Mouse (Mus musculus) neural tube, embryonic 14.5 days (tissue): Measurements from ENCODE around the gene Vmn2r80. TPM values are rescaled to one million over a fixed set of nuclear protein-coding genes. Genes with fewer than 3 reads are reported as not detected.
"Not testable (repeated sequence)": the region's sequence is repeated elsewhere in the genome, so short reads cannot be mapped to it uniquely, and the experiment has no call there.

Experiments used
- ATAC-seq: fragments of 200-750 bp; cut with Nextera tagmentation; 2 replicates; pipeline ENCODE4 v1.8.0; 2017; ENCODE audit warnings: low read depth, mild to moderate bottlenecking, moderate TSS enrichment, moderate library complexity
- H3K27ac ChIP-seq: fragments of 300-500 bp; sonication (generic); 2 replicates; pipeline ENCODE4 v1.5.1; 2014; ENCODE audit warnings: low read depth, mild to moderate bottlenecking, control low read depth, low read length, moderate library complexity, mixed read lengths
- H3K27me3 ChIP-seq: fragments of 300-500 bp; sonication (generic); 2 replicates; pipeline ENCODE4 v1.6.1; 2014; ENCODE audit warnings: low read length; ENCODE audit not compliant: control insufficient read depth, insufficient read depth
- H3K36me3 ChIP-seq: fragments of 300-500 bp; sonication (generic); 2 replicates; pipeline ENCODE4 v1.6.1; 2014; ENCODE audit warnings: low read length, mixed read lengths; ENCODE audit not compliant: control insufficient read depth, insufficient read depth
- H3K4me1 ChIP-seq: fragments of 300-500 bp; sonication (generic); 2 replicates; pipeline ENCODE4 v1.6.1; 2014; ENCODE audit warnings: low read length; ENCODE audit not compliant: control insufficient read depth, insufficient read depth
- H3K4me2 ChIP-seq: fragments of 300-500 bp; sonication (generic); 2 replicates; pipeline ENCODE4 v1.6.1; 2014; ENCODE audit warnings: mild to moderate bottlenecking, low read depth, low read length, control low read depth
- H3K4me3 ChIP-seq: fragments of 300-500 bp; sonication (generic); 2 replicates; pipeline ENCODE4 v1.5.1; 2014; ENCODE audit warnings: low read depth, low read length, control low read depth, mixed read lengths
- H3K9ac ChIP-seq: fragments of 300-500 bp; sonication (generic); replicated peaks from 2 replicates; pipeline ENCODE4 v1.6.1; 2014; ENCODE audit warnings: low read depth, mild to moderate bottlenecking, control low read depth, low read length, mixed read lengths
- H3K9me3 ChIP-seq: fragments of 300-500 bp; sonication (generic); 2 replicates; pipeline ENCODE4 v1.6.1; 2016; ENCODE audit warnings: low read length; ENCODE audit not compliant: control insufficient read depth
- WGBS: fragments of 180-500 bp; shearing (Covaris S2); extraction: QIAGEN DNeasy Blood & Tissue Kit; methylation state at CpG from one replicate; pipeline ENCODE4 v1.1.7; 2014; 5-methylcytosine and 5-hydroxymethylcytosine counted together
- polyA plus RNA-seq: library from polyadenylated mRNA; unstranded; fragments of >200 nt; fragmentation: Nextera tagmentation; extraction: Ambion mirVana; gene quantifications from 2 replicates; pipeline ENCODE4 v1.2.1, GENCODE M21; 2014

Gene Vmn2r80
- not detected in 2 replicates for polyA plus RNA-seq

DNA sequence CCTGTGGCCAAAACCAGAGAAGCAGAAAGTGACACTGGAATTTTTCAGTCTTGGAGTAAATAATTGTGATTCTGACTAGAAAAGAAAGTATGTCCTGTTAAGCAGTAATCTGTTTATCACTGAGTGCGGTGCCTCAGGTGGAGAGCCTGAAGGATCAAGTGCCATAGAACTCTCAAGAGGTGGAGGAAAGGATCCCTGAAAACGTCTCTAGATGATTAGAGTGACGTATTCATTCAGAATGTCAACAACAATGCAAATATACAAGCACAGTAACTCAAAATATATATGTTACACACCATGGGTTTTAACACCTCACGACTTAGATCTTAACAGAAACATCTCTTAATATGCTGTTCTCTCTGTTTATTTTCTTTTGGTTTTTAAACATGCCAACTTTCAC is at the start of gene Vmn2r80:
Gene Vmn2r80, plus strand, starts transcription at position 301 of the 400 bp plus-strand sequence.
- not testable (repeated sequence) for H3K36me3 ChIP-seq, ATAC-seq, H3K27ac ChIP-seq, H3K9ac ChIP-seq, H3K4me2 ChIP-seq, H3K4me1 ChIP-seq, H3K4me3 ChIP-seq, H3K27me3 ChIP-seq, H3K9me3 ChIP-seq
- 87% methylated on average over 4 of the region's 4 CpGs for whole genome bisulfite sequencing

- Histone ChIP-seq H3K9ac (no peak overlapping the region), H3K4me1 (no peaks in the 10 kb centered on the region), H3K27ac (no peak overlapping the region), H3K4me2 (no peak overlapping the region), H3K4me3 (no peak overlapping the region), H3K36me3 (no peaks in the 10 kb centered on the region), H3K27me3 (no peaks in the 10 kb centered on the region), H3K9me3 (no peaks in the 10 kb centered on the region)
- ATAC-seq, result no peak
- WGBS, result 75% methylated on average over 8 of the region's 8 CpGs
Measured at GRCm38 (mm10) chr10:79106325-79107282, 42.0 kb upstream of the Vmn2r80 start.

DNA sequence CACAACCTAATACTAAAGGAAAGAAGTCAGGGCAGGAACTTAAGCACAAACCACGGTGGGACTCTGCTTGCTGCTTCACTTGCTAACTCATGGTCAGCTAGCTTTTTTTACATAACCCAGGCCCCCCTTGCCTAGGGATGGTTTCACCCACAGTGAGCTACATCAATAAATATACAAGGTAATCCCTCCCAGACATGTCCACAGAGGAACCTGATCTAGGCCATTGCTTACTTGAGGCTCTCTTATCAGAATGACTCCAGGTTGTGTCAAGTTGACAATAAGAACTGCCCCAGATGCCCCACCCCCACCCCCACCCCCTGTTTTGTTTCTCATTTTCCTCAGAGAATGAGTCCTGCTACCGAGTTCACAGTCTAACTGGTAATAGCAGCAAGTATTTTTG is 41.0 kb upstream of the Vmn2r80 start:
- H3K27ac ChIP-seq, result no peak overlapping the region
- H3K4me1 ChIP-seq, result no peaks in the 10 kb centered on the region
- no peak for ATAC-seq
- H3K27me3 ChIP-seq, result no peaks in the 10 kb centered on the region
- no peaks in the 10 kb centered on the region for H3K9me3 ChIP-seq
- H3K4me2 ChIP-seq, result no peak overlapping the region
- 74% methylated on average over 2 of the region's 2 CpGs for WGBS
- no peak overlapping the region for H3K9ac ChIP-seq
- no peak overlapping the region for H3K4me3 ChIP-seq
- H3K36me3 ChIP-seq, result no peaks in the 10 kb centered on the region

DNA sequence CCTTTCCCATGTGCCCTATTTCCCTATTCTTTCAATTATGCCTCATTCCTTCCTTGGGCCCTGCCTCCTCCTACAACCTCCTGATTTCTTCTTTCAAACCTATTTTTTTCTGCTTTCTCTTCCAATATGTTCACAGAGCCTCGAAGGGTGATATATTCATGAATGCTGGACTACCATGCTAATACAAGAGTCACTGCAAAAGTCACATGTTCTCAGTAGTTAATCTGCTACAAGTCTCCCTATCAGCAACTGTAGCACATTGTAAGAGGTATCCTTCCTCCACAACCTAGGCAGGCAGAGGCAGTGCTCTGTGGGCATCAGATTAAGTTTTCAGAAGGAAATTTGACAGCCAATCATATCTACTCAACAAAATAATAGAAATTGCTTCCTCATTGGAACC is 39.4 kb upstream of the Vmn2r80 start:
- 88% methylated on average over 1 of the region's 1 CpGs for WGBS
- no peak for ATAC-seq
- no peaks in the 10 kb centered on the region for H3K4me1 ChIP-seq
- H3K9ac ChIP-seq, result no peak overlapping the region
- no peaks in the 10 kb centered on the region for H3K27me3 ChIP-seq
- H3K4me2 ChIP-seq, result no peak overlapping the region
- H3K4me3 ChIP-seq, result no peak overlapping the region
- H3K36me3 ChIP-seq, result no peaks in the 10 kb centered on the region
- H3K27ac ChIP-seq, result no peak overlapping the region
- H3K9me3 ChIP-seq, result no peaks in the 10 kb centered on the region

DNA sequence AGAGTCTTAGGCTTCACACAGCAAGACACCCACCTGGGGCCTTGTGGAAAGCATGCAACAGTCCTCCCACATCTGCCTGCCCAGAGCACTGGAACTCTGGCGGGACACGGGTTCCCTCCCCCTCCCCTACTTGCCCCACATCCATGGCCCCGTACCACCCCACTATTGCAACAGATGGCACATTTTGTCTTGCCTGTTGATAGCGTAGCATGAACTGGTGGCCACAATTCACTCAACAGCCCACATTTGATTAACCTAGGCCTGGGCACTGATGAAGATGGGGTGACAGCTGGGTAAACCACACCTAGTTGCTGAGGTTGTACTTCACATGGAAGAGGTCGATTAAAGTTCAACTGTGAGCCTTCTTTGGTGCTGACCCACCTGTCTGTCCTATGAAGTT is 38.1 kb upstream of the Vmn2r80 start:
- Histone ChIP-seq H3K36me3 (no peaks in the 10 kb centered on the region), H3K4me2 (no peak overlapping the region), H3K9ac (no peak overlapping the region), H3K4me3 (no peak overlapping the region), H3K9me3 (no peaks in the 10 kb centered on the region), H3K27me3 (no peaks in the 10 kb centered on the region), H3K27ac (no peak overlapping the region), H3K4me1 (no peaks in the 10 kb centered on the region)
- ATAC-seq, result no peak
- WGBS, result 91% methylated on average over 5 of the region's 5 CpGs

GRCm38 (mm10) chr10:79115085-79115484 is 33.5 kb upstream of the Vmn2r80 start:
- 69% methylated on average over 1 of the region's 1 CpGs for WGBS
- H3K4me3 ChIP-seq, result no peak overlapping the region

GRCm38 (mm10) chr10:79116125-79116849 is 32.3 kb upstream of the Vmn2r80 start:
- no peaks in the 10 kb centered on the region for H3K9me3 ChIP-seq
- no peak overlapping the region for H3K4me2 ChIP-seq
- no peak overlapping the region for H3K9ac ChIP-seq
- peak; percentile 66; the same call in 1 of the 2 replicates for ATAC-seq
- H3K4me1 ChIP-seq, result no peaks in the 10 kb centered on the region
- no peaks in the 10 kb centered on the region for H3K36me3 ChIP-seq
- H3K27me3 ChIP-seq, result no peaks in the 10 kb centered on the region
- no peak overlapping the region for H3K4me3 ChIP-seq
- 58% methylated on average over 4 of the region's 4 CpGs for WGBS
- H3K27ac ChIP-seq, result no peak overlapping the region

More at GRCm38 (mm10) chr10:79115085-79115484, 33.5 kb upstream of the Vmn2r80 start:
- Histone ChIP-seq H3K9ac (no peak overlapping the region), H3K27ac (no peak overlapping the region), H3K4me2 (no peak overlapping the region), H3K36me3 (no peaks in the 10 kb centered on the region), H3K9me3 (no peaks in the 10 kb centered on the region), H3K27me3 (no peaks in the 10 kb centered on the region), H3K4me1 (no peaks in the 10 kb centered on the region)
- no peak for ATAC-seq

DNA sequence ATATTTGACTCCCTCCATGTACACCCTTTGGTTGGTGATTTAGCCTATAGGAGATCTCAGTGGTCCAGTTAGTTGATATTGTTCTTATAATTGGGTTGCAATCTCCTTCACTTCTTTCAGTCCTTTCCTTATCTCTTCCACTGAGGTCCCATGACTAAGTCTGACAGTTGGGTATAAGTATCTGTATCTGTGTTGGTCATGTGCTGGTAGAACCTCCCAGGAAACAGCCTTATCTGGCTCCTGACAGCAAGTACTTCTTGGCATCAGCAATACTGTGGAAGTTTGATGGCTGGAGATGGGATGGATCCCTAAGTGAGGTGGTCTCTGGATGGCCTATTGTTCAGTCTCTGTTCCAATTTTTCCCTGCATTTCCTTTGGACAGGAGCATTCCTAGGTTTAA is 3.0 kb downstream of the Vmn2r80 start:
- Histone ChIP-seq H3K4me1 (no peaks in the 10 kb centered on the region), H3K27ac (no peak overlapping the region), H3K36me3 (no peaks in the 10 kb centered on the region), H3K9ac (no peak overlapping the region), H3K4me2 (no peak overlapping the region), H3K27me3 (no peaks in the 10 kb centered on the region), H3K9me3 (no peaks in the 10 kb centered on the region), H3K4me3 (no peak overlapping the region)
- no peak for ATAC-seq

DNA sequence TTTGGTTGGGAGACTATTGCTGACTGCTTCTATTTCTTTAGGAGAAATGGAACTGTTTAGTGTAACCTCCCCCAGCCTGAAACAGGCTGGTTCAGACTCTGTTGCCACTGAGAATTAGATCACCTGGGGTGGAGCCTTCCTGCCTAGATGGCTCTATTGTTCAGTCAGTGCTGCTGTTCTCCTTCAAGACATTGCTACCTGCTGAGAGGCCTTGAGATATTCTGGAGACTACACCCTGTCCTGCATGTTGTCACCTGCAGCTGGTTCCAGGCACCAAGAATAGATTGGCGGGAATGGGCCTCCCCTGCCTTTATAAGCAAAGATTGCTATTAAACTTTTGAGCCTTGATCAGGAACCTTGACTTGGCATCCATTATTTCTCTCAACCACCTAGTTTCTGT is 51.4 kb downstream of the Vmn2r80 start:
- 90% methylated on average over 1 of the region's 1 CpGs for WGBS
- not testable (repeated sequence) for H3K36me3 ChIP-seq, H3K9ac ChIP-seq, H3K4me3 ChIP-seq, H3K4me2 ChIP-seq, ATAC-seq, H3K27me3 ChIP-seq, H3K9me3 ChIP-seq, H3K27ac ChIP-seq, H3K4me1 ChIP-seq
